22 mouse cellular contexts compared by ENCODE assay signal in the genomic region with DNA sequence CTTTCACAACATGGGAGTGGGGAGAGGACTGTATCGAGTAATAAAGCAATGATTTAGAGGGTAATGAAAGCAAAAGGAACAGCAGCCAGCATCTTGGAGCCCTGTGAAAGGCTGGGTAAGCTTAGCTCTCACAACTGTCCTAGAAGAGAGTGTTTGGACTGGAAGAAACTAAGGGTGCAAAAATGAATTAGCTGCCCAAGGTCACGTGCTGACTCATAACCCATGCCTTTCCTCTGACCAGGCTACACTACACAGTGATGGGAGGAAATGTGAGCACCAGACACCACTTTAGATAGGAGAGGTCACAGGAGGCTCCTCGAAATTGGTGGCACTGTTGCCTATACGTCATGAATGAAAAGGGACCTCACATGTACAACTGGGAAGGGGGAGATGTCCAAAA.
A peak's percentile ranks its signal among the peaks of the same experiment; 100 is the strongest.
DNase-seq lines count a peak whose midpoint lies in the region; ATAC-seq and TF ChIP-seq lines count a peak whose summit lies in the region.
"Had no signal": no experiment of that assay in that cellular context is flagged by ENCODE, and none has a peak within 500 bp of the region (broad histone marks: within the 10 kb centered on the region; RNA-seq: fewer than 3 reads in every experiment).

No protein-coding gene starts in this region.

- H3K27ac ChIP-seq in heart, embryonic 10.5 days: no peak overlapping the region
- no peak overlapping the region for H3K27ac ChIP-seq in heart, embryonic 12.5 days (ENCODE audit: poor library complexity, severe bottlenecking)
- H3K27ac ChIP-seq in liver, embryonic 12.5 days: no peak overlapping the region
- H3K27ac ChIP-seq: embryonic facial prominence, embryonic 12.5 days; forebrain, embryonic 12.5 days; gastrocnemius, adult 2 months; heart, embryonic 15.5 days; hindbrain, embryonic 10.5 days; hindbrain, embryonic 14.5 days; intestine, embryonic 15.5 days had no signal

- H3K27me3 ChIP-seq in heart, embryonic 10.5 days (ENCODE audit: insufficient read depth, poor library complexity, severe bottlenecking): no peaks in the 10 kb centered on the region
- no peaks in the 10 kb centered on the region for H3K27me3 ChIP-seq in heart, embryonic 12.5 days (replicated peaks)
- H3K27me3 ChIP-seq in myocyte (ENCODE audit: control insufficient read depth, insufficient read depth, insufficient read length): no peaks in the 10 kb centered on the region
- no peaks in the 10 kb centered on the region for H3K27me3 ChIP-seq in liver, embryonic 12.5 days (replicated peaks)
- H3K27me3 ChIP-seq: embryonic facial prominence, embryonic 12.5 days; forebrain, embryonic 12.5 days; heart, embryonic 15.5 days; intestine, embryonic 15.5 days had no signal

- 53% methylated on average over 4 of the region's 4 CpGs for WGBS in heart, embryonic 10.5 days
- WGBS in heart, embryonic 12.5 days: 41% methylated on average over 4 of the region's 4 CpGs
- WGBS in liver, embryonic 12.5 days (ENCODE audit: insufficient replicate concordance): 48% methylated on average over 4 of the region's 4 CpGs

- no peak for ATAC-seq in heart, embryonic 12.5 days (ENCODE audit: insufficient number of reproducible peaks, low FRiP score)
- ATAC-seq in liver, embryonic 12.5 days: no peak
- ATAC-seq: forebrain, postnatal 0 days; intestine, embryonic 15.5 days had no signal

- no peak overlapping the region for H3K4me2 ChIP-seq in heart, embryonic 12.5 days
- peak overlapping the region; percentile 36 for H3K4me2 ChIP-seq in myocyte (ENCODE audit: low read depth)
- H3K4me2 ChIP-seq in liver, embryonic 12.5 days: no peak overlapping the region
- H3K4me2 ChIP-seq: embryonic facial prominence, embryonic 12.5 days; forebrain, embryonic 12.5 days; heart, embryonic 15.5 days; hindbrain, embryonic 14.5 days; intestine, embryonic 15.5 days had no signal

- no peaks in the 10 kb centered on the region for H3K9me3 ChIP-seq in heart, embryonic 10.5 days
- no peaks in the 10 kb centered on the region for H3K9me3 ChIP-seq in heart, embryonic 12.5 days (replicated peaks)
- H3K9me3 ChIP-seq in liver, embryonic 12.5 days (replicated peaks): no peaks in the 10 kb centered on the region
- H3K9me3 ChIP-seq: embryonic facial prominence, embryonic 12.5 days; forebrain, embryonic 12.5 days; heart, embryonic 15.5 days; hindbrain, embryonic 10.5 days; intestine, embryonic 15.5 days had no signal

- no peak overlapping the region for H3ac ChIP-seq in myocyte (ENCODE audit: control insufficient read depth, insufficient read length)

- no peaks in the 10 kb centered on the region for H3K79me2 ChIP-seq in myocyte (ENCODE audit: control insufficient read depth, insufficient read depth)

- H3K36me3 ChIP-seq in heart, embryonic 10.5 days: no peaks in the 10 kb centered on the region
- H3K36me3 ChIP-seq in heart, embryonic 12.5 days: no peaks in the 10 kb centered on the region
- no peaks in the 10 kb centered on the region for H3K36me3 ChIP-seq in myocyte (ENCODE audit: control insufficient read depth, insufficient read depth)
- no peaks in the 10 kb centered on the region for H3K36me3 ChIP-seq in liver, embryonic 12.5 days
- H3K36me3 ChIP-seq: embryonic facial prominence, embryonic 12.5 days; heart, embryonic 15.5 days; intestine, embryonic 15.5 days had no signal

- peaks cover 14% of the 10 kb centered on the region for H3K4me1 ChIP-seq in heart, embryonic 10.5 days
- peaks cover 20% of the 10 kb centered on the region for H3K4me1 ChIP-seq in heart, embryonic 12.5 days (replicated peaks)
- H3K4me1 ChIP-seq in liver, embryonic 12.5 days: no peaks in the 10 kb centered on the region
- H3K4me1 ChIP-seq: forebrain, embryonic 12.5 days; intestine, embryonic 15.5 days had no signal

- peak; percentile 31 for DNase-seq in heart, embryonic 10.5 days (ENCODE audit: low spot score)
- DNase-seq in NIH3T3 (ENCODE audit: low read depth): peak; percentile 73
- DNase-seq in adrenal gland, postnatal 14 days: peak; percentile 52
- DNase-seq in urinary bladder, adult 2 months (ENCODE audit: low spot score): no peak
- DNase-seq in layer of hippocampus, adult 18-20 months (ENCODE audit: low spot score in 2 of 2): no peak
- DNase-seq: B cell, adult 2 months; cerebellum, adult 18-20 months; cerebellum, postnatal 10 days; forebrain, postnatal 0 days; gastrocnemius, adult 2 months; gastrocnemius, postnatal 25 days; heart, postnatal 14 days; kidney, adult 18-20 months had no signal

- H3K9ac ChIP-seq in heart, embryonic 12.5 days: no peak overlapping the region
- H3K9ac ChIP-seq in liver, embryonic 12.5 days: no peak overlapping the region
- H3K9ac ChIP-seq: embryonic facial prominence, embryonic 12.5 days; forebrain, embryonic 12.5 days; forebrain, postnatal 0 days; heart, embryonic 15.5 days; hindbrain, embryonic 14.5 days; intestine, embryonic 15.5 days had no signal

- no peak for TF ChIP-seq POLR2A in myocyte (IDR thresholded peaks at IDR 0.05; ENCODE audit: insufficient read length, low read depth)

- no peak overlapping the region for H3K4me3 ChIP-seq in heart, embryonic 10.5 days
- no peak overlapping the region for H3K4me3 ChIP-seq in heart, embryonic 12.5 days
- H3K4me3 ChIP-seq in myocyte: no peak overlapping the region
- H3K4me3 ChIP-seq in liver, embryonic 12.5 days: no peak overlapping the region
- H3K4me3 ChIP-seq: embryonic facial prominence, embryonic 12.5 days; forebrain, embryonic 12.5 days; gastrocnemius, adult 2 months; heart, embryonic 15.5 days; hindbrain, embryonic 10.5 days; intestine, embryonic 15.5 days had no signal

TF ChIP-seq in myocyte, 11 proteins besides CTCF, POLR2A, EP300 and RAD21:
- no peak for TF ChIP-seq MYOD1 (IDR thresholded peaks at IDR 0.05; ENCODE audit: control insufficient read depth in 1 of 3, insufficient read length in 2 of 3, low read depth in 2 of 3)
- no peak for TF ChIP-seq POLR2AphosphoS2 (IDR thresholded peaks at IDR 0.05; ENCODE audit: insufficient read length, low read depth)
- no peak for TF ChIP-seq MYOG (IDR thresholded peaks at IDR 0.05; ENCODE audit: control insufficient read depth in 1 of 3, insufficient read depth in 1 of 3, insufficient read length in 2 of 3, low read depth in 2 of 3)
- TF ChIP-seq SRF (IDR thresholded peaks at IDR 0.05; ENCODE audit: control insufficient read depth, insufficient read length, low read depth): no peak
- TF ChIP-seq USF1 (IDR thresholded peaks at IDR 0.05; ENCODE audit: low read depth): peak; percentile 77

Comparison
In these comparisons a context has a peak if more than half of its experiments do, and no peak if none do; other contexts are left out.
1. DNase-seq: peak in heart, embryonic 10.5 days (single experiment), NIH3T3 (single experiment) and adrenal gland, postnatal 14 days (single experiment); none in urinary bladder, adult 2 months (single experiment) and layer of hippocampus, adult 18-20 months (0 of 2).